Mouse (Mus musculus): Measurements from ENCODE around the gene Taar3. TPM values are rescaled to one million over a fixed set of nuclear protein-coding genes. Genes with fewer than 3 reads are reported as not detected.

The Taar3 gene
- polyA plus RNA-seq, 1 experiment from 2014 or later, result not detected

Other genes starting within 250 kb of the Taar3 start
- gene Rps12, start 162.3 kb upstream of the Taar3 start, polyA plus RNA-seq (2016; fragmentation: Nextera tagmentation; extraction: Ambion mirVana), result 117 and 131 TPM in 2 replicates
- gene Slc18b1, start 152.6 kb upstream of the Taar3 start, polyA plus RNA-seq (2016; fragmentation: Nextera tagmentation; extraction: Ambion mirVana), result 16.6 and 17.2 TPM in 2 replicates
- not detected in 2 replicates for gene Vnn3, start 98.1 kb upstream of the Taar3 start, polyA plus RNA-seq (2016; fragmentation: Nextera tagmentation; extraction: Ambion mirVana)
- gene Vnn1, start 54.9 kb upstream of the Taar3 start, polyA plus RNA-seq (2016; fragmentation: Nextera tagmentation; extraction: Ambion mirVana), result 0.63 and 0.65 TPM in 2 replicates
- gene Taar1, start 29.2 kb upstream of the Taar3 start, polyA plus RNA-seq (2016; fragmentation: Nextera tagmentation; extraction: Ambion mirVana), result not detected in 2 replicates
- gene Taar2, start 11.0 kb upstream of the Taar3 start, polyA plus RNA-seq (2016; fragmentation: Nextera tagmentation; extraction: Ambion mirVana), result not detected in 2 replicates
- gene Taar4, start 10.9 kb downstream of the Taar3 start, polyA plus RNA-seq (2016; fragmentation: Nextera tagmentation; extraction: Ambion mirVana), result not detected in 2 replicates
- not detected in 2 replicates for gene Taar5, start 21.1 kb downstream of the Taar3 start, polyA plus RNA-seq (2016; fragmentation: Nextera tagmentation; extraction: Ambion mirVana)
- not detected in 2 replicates for gene Taar6, start 36.1 kb downstream of the Taar3 start, polyA plus RNA-seq (2016; fragmentation: Nextera tagmentation; extraction: Ambion mirVana)
- gene Taar7a, start 43.9 kb downstream of the Taar3 start, polyA plus RNA-seq (2016; fragmentation: Nextera tagmentation; extraction: Ambion mirVana), result not detected in 2 replicates
- not detected in 2 replicates for gene Taar7b, start 50.4 kb downstream of the Taar3 start, polyA plus RNA-seq (2016; fragmentation: Nextera tagmentation; extraction: Ambion mirVana)
- gene Taar7d, start 77.7 kb downstream of the Taar3 start, polyA plus RNA-seq (2016; fragmentation: Nextera tagmentation; extraction: Ambion mirVana), result not detected in 2 replicates
- gene Taar7e, start 88.1 kb downstream of the Taar3 start, polyA plus RNA-seq (2016; fragmentation: Nextera tagmentation; extraction: Ambion mirVana), result not detected in 2 replicates
- not detected in 2 replicates for gene Taar7f, start 100.0 kb downstream of the Taar3 start, polyA plus RNA-seq (2016; fragmentation: Nextera tagmentation; extraction: Ambion mirVana)
- gene Taar8a, start 126.9 kb downstream of the Taar3 start, polyA plus RNA-seq (2016; fragmentation: Nextera tagmentation; extraction: Ambion mirVana), result not detected in 2 replicates
- not detected in 2 replicates for gene Taar8b, start 142.7 kb downstream of the Taar3 start, polyA plus RNA-seq (2016; fragmentation: Nextera tagmentation; extraction: Ambion mirVana)
- not detected in 2 replicates for gene Taar8c, start 152.4 kb downstream of the Taar3 start, polyA plus RNA-seq (2016; fragmentation: Nextera tagmentation; extraction: Ambion mirVana)
- gene Taar9, start 160.0 kb downstream of the Taar3 start, polyA plus RNA-seq (2016; fragmentation: Nextera tagmentation; extraction: Ambion mirVana), result not detected in 2 replicates
- 115 and 121 TPM in 2 replicates for gene Stx7, start 199.7 kb downstream of the Taar3 start, polyA plus RNA-seq (2016; fragmentation: Nextera tagmentation; extraction: Ambion mirVana)